Mouse (Mus musculus) retina, embryonic 14.5 days (tissue): Measurements from ENCODE around the gene Vmn1r53.
"Not testable (repeated sequence)": the region's sequence is repeated elsewhere in the genome, so short reads cannot be mapped to it uniquely, and the experiment has no call there.

Source experiments
- DNase-seq: peaks from one replicate; pipeline ENCODE4 v3.0.0-alpha.2; 2015; ENCODE audit warnings: low spot score

Vmn1r53 gene

DNA sequence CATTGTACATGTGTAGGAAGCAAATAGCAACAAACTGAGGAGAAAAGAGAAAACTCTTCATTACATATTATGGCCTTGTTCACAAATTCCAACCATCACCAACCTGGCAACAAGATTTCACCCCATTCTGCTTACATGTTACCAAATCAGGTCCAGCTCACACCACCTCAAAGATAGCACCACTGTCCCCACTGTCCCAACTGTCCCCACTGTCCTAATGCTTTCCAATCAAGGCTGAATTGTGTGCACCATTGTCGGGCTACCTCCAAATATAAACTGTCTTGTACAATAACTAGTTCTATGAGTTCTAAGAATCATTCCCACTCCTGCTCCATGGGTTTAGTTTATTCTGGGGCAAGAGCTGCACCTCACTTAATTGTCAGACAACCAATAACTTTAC lies at the start of gene Vmn1r53:
Gene Vmn1r53 (minus strand): TSS at position 101 of the 400 bp plus-strand sequence.
- DNase-seq, result no peak

DNA sequence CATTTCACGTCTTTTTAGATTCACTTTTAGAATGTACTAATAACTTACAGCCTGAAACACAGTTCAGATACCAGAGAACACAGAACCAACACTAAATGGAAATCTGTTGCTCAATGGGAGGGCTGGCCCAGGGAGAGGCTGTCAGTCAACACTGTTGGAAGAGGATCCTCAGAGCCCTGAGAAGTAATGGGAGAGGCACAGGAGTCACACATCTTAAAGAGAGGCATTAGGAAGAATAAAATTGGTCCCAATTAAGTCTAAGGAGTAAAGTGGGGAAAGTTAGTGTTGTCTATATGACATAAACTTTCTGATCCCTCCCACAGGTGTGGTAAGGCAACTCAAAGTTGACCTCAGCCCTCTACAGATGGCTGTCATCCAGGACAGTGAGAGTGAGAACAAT lies 21.8 kb upstream of the Vmn1r53 start, which contains the start of gene Vmn1r54:
Gene Vmn1r54 (plus strand): TSS at position 301 of the 400 bp plus-strand sequence.
- no peak for DNase-seq

DNA sequence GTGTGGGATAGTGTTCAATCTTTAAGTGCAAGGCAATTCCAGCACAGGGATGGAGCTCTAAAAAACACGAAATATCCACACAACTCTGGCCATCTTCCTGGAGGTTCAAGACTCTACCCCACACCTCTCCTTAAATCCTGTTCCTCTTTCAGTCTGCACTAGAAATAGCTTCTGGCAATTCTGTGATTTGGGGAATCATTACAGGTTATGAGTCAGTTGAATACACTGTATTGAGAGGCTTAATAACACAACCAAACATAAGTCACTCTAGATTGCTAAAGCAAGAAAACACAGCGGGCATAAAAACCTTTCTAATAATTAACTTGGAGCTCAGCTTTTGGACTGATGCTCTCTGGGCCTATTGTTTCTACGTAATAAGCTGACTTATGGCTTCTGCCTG lies 19.8 kb upstream of the Vmn1r53 start:
- DNase-seq, result no peak

DNA sequence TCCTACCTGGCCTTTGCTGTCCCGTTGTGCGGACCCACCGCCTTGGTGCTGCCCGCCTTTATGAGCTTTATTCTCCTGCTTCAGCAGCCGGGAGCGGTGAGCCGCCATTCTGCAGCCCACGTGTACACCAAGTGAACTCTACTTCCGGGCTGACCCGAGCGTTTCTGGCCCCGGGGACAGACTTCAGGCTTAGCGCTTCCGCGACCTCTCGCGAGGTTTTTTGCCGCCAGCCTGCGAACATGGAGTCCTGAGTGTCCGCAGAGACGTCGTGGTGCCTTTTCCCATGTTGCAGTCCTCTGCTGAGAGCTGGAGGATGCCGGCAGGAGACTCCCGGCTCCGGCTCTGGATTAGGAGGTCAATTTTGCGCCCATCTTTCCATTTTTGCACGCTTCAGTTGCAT lies 8.4 kb upstream of the Vmn1r53 start:
- peak; percentile 4 for DNase-seq

DNA sequence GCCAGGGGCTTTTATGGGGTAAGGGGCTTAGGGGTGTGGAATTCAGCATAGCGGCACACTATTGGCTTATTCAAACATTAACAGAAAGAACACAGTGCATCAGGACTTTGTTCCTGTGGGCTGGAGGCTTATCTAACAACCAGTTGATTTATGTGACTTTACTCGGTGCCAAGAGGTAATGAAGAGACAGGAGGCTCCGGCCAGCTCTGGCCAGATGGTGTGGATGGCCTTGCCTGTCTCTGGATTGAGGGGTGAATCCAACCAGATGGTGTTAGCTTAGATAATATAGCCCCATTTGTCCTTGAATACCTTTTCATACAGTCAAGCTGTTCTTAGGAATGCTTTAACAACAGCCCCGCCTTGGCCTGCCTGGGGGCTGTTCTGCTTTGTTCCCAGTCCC lies 7.9 kb upstream of the Vmn1r53 start:
- DNase-seq, result not testable (repeated sequence)

DNA sequence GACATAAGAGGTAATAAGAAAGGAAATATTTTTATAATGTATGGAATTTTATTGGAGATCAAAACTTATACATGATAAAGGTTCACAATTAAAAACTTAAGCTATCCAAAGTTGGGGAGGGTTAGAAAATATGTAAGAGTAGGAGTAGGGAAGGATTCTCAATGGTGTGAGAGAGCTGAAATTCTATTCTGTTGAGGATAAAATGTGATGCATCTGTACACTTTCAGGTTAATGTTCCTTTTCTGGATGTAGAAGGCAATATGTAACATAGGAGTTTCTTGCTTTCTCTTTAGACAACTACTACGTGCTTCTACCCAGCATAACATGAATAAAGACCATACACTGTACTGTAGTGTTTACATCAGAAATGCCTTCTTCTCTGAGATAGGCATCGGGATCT lies 21.7 kb downstream of the Vmn1r53 start, which contains the start of gene V1ra8:
Gene V1ra8 (plus strand): TSS at position 301 of the 400 bp plus-strand sequence.
- not testable (repeated sequence) for DNase-seq

DNA sequence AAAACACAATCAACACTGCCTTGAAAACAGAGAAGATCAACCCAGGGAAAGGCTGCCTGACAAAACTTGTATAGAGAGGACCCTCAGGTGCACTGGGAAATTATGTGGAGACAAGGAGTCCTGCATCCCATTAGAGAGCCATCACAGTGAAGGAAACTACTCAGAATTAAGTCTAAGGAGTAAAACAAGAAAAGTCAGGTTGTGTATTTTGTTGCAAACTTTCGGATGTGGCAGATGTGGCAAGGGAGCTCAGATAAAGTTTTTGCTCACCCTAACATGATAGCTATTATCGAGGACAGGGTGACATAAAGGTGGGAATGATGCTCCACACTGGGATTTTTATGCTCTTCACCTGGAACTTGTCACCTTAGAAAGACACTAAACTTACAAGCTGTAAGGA lies 49.7 kb downstream of the Vmn1r53 start, which contains the start of gene Vmn1r52:
Gene Vmn1r52 (plus strand): TSS at position 301 of the 400 bp plus-strand sequence.
- DNase-seq, result no peak
